Mouse (Mus musculus) neural tube, embryonic 11.5 days (tissue): ENCODE measurements around the gene Camkk2. TPM values are rescaled to one million over a fixed set of nuclear protein-coding genes. Genes with fewer than 3 reads are reported as not detected.

Experiments used
- ATAC-seq: fragments of 200-750 bp; cut with Nextera tagmentation; 2 replicates; pipeline ENCODE4 v1.8.0; 2017; ENCODE audit warnings: moderate number of reproducible peaks, mild to moderate bottlenecking, moderate TSS enrichment, moderate library complexity; ENCODE audit not compliant: insufficient read depth, low FRiP score, low TSS enrichment
- DNase-seq: peaks from one replicate; pipeline ENCODE4 v3.0.0-alpha.2; 2015; ENCODE audit warnings: low spot score
- H3K27ac ChIP-seq: fragments of 300-500 bp; sonication (generic); 2 replicates; pipeline ENCODE4 v1.5.1; 2014; ENCODE audit warnings: low read depth, mild to moderate bottlenecking, low read length
- H3K27me3 ChIP-seq: fragments of 300-500 bp; sonication (generic); 2 replicates; pipeline ENCODE4 v1.6.1; 2014; ENCODE audit warnings: mild to moderate bottlenecking, low read length, mixed read lengths; ENCODE audit not compliant: control insufficient read depth, insufficient read depth
- H3K36me3 ChIP-seq: fragments of 300-500 bp; sonication (generic); 2 replicates; pipeline ENCODE4 v1.6.1; 2014; ENCODE audit warnings: mild to moderate bottlenecking, low read length, moderate library complexity, mixed read lengths; ENCODE audit not compliant: control insufficient read depth, insufficient read depth
- H3K4me1 ChIP-seq: fragments of 300-500 bp; sonication (generic); 2 replicates; pipeline ENCODE4 v1.6.1; 2014; ENCODE audit warnings: low read length, mixed read lengths; ENCODE audit not compliant: control insufficient read depth, insufficient read depth
- H3K4me2 ChIP-seq: fragments of 300-500 bp; sonication (generic); 2 replicates; pipeline ENCODE4 v1.6.1; 2014; ENCODE audit warnings: low read depth, mild to moderate bottlenecking, moderate library complexity
- H3K4me3 ChIP-seq: fragments of 300-500 bp; sonication (generic); 2 replicates; pipeline ENCODE4 v1.5.1; 2014; ENCODE audit warnings: low read depth, low read length
- H3K9ac ChIP-seq: fragments of 300-500 bp; sonication (generic); 2 replicates; pipeline ENCODE4 v1.6.1; 2014; ENCODE audit warnings: mild to moderate bottlenecking, low read length
- H3K9me3 ChIP-seq: fragments of 300-500 bp; sonication (generic); 2 replicates; pipeline ENCODE4 v1.6.1; 2016; ENCODE audit warnings: low read length; ENCODE audit not compliant: control insufficient read depth
- WGBS: fragments of 180-500 bp; shearing (Covaris S2); extraction: QIAGEN DNeasy Blood & Tissue Kit; methylation state at CpG from one replicate; pipeline ENCODE4 v1.1.7; 2014; 5-methylcytosine and 5-hydroxymethylcytosine counted together
- microRNA-seq: library from miRNA; unstranded; fragments of <30 nt; microRNA quantifications from one replicate; pipeline ENCODE4, GENCODE M21; 2016
- polyA plus RNA-seq: library from polyadenylated mRNA; unstranded; fragments of >200 nt; fragmentation: Nextera tagmentation; extraction: Ambion mirVana; gene quantifications from 2 replicates; pipeline ENCODE4 v1.2.1, GENCODE M21; 2014

Camkk2 gene
- polyA plus RNA-seq, 1 experiment from 2014 or later, result 27.0 TPM

DNA sequence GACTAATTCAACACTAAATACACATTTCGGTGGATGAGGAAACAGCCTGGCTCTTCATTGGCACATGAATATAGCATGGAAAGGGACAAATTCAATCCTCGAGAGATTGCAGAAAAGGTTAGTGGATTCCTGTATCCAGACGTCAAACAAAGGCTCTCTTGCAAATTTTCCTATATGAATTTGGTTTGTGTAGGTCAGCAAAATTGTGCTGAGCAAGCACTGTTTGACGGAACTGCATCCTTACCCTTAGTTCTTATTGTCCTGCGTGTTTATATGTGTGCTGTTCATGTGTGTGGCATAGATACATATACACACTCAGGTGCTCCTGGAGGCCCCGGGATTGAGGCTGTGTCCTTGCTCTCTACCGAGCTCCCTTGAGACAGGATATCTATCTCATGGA, 90.1 kb downstream of the Camkk2 start:
- Histone ChIP-seq H3K36me3 (no peaks in the 10 kb centered on the region), H3K4me2 (no peak overlapping the region), H3K4me3 (no peak overlapping the region), H3K27me3 (no peaks in the 10 kb centered on the region), H3K9ac (no peak overlapping the region), H3K9me3 (no peaks in the 10 kb centered on the region), H3K4me1 (peaks cover 10% of the 10 kb centered on the region), H3K27ac (no peak overlapping the region)
- no peak for ATAC-seq
- WGBS, result 87% methylated on average over 7 of the region's 7 CpGs
- DNase-seq, result no peak

DNA sequence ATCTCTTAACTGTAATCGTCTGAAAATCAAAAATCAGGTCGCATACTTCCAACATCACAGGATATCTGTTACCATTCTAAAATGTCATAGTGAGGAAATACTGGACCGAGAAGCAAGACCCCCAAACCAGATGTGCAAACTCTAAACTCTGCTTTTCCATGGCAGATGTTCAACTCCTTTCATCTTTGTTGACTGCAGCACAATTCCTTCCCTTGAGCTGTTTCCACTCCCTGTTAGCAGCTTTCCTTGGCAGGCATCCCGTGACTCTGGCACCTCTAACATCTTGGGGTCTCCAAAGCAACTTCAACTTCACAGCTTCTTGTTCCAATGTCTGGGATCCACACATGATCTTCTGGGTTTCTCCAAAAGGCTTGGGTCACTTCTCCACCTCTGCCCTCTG, 91.8 kb downstream of the Camkk2 start:
- H3K36me3 ChIP-seq, result no peaks in the 10 kb centered on the region
- 94% methylated on average over 4 of the region's 4 CpGs for WGBS

GRCm38 (mm10) chr5:122683926-122684325, 95.3 kb downstream of the Camkk2 start:
- DNase-seq, result no peak
- no peak for ATAC-seq
- Histone ChIP-seq H3K9ac (no peak overlapping the region), H3K4me2 (no peak overlapping the region), H3K9me3 (no peaks in the 10 kb centered on the region), H3K36me3 (no peaks in the 10 kb centered on the region), H3K4me1 (no peaks in the 10 kb centered on the region), H3K4me3 (no peak overlapping the region), H3K27ac (no peak overlapping the region), H3K27me3 (no peaks in the 10 kb centered on the region)
- 85% methylated on average over 10 of the region's 10 CpGs for WGBS

More for the DNA sequence above, 91.8 kb downstream of the Camkk2 start:
- ATAC-seq, result no peak
- Histone ChIP-seq H3K27ac (no peak overlapping the region), H3K9me3 (no peaks in the 10 kb centered on the region), H3K4me3 (no peak overlapping the region), H3K4me1 (no peaks in the 10 kb centered on the region), H3K27me3 (no peaks in the 10 kb centered on the region), H3K9ac (no peak overlapping the region), H3K4me2 (no peak overlapping the region)
- DNase-seq, result no peak

GRCm38 (mm10) chr5:122681276-122681675, 97.9 kb downstream of the Camkk2 start:
- Histone ChIP-seq H3K9me3 (no peaks in the 10 kb centered on the region), H3K4me2 (no peak overlapping the region)
- WGBS, result 85% methylated on average over 12 of the region's 12 CpGs

More at GRCm38 (mm10) chr5:122681276-122681675, 97.9 kb downstream of the Camkk2 start:
- DNase-seq, result no peak
- H3K4me3 ChIP-seq, result no peak overlapping the region
- H3K4me1 ChIP-seq, result no peaks in the 10 kb centered on the region
- no peak overlapping the region for H3K27ac ChIP-seq
- no peaks in the 10 kb centered on the region for H3K27me3 ChIP-seq
- no peak overlapping the region for H3K9ac ChIP-seq
- H3K36me3 ChIP-seq, result no peaks in the 10 kb centered on the region
- ATAC-seq, result no peak

Small RNA genes within 50 kb of the gene (microRNA-seq; reads per million reads assigned to microRNA genes)
- gene Mir8115, result not detected

Other genes with a start within 250 kb of the Camkk2 start
- 41.2 and 44.7 TPM in 2 replicates for gene Ift81, start 164.9 kb downstream of the Camkk2 start, polyA plus RNA-seq
- 1.6 and 2.4 TPM in 2 replicates for gene P2rx7, start 135.5 kb downstream of the Camkk2 start, polyA plus RNA-seq
- gene P2rx4, start 71.9 kb downstream of the Camkk2 start, polyA plus RNA-seq, result 8.1 and 8.7 TPM in 2 replicates
- 529 and 534 TPM in 2 replicates for gene Anapc5, start 41.9 kb upstream of the Camkk2 start, polyA plus RNA-seq
- gene Rnf34, start 70.6 kb upstream of the Camkk2 start, polyA plus RNA-seq, result 58.1 and 58.4 TPM in 2 replicates
- 70.3 and 74.1 TPM in 2 replicates for gene Kdm2b, start 210.4 kb upstream of the Camkk2 start, polyA plus RNA-seq
- 8.5 and 8.7 TPM in 2 replicates for gene Orai1, start 235.7 kb upstream of the Camkk2 start, polyA plus RNA-seq